Mouse (Mus musculus) neural tube, embryonic 13.5 days (tissue): ENCODE results near the gene Olfr707. TPM values are rescaled to one million over a fixed set of nuclear protein-coding genes. Genes with fewer than 3 reads are reported as not detected.
"Not testable (repeated sequence)": the region's sequence is repeated elsewhere in the genome, so short reads cannot be mapped to it uniquely, and the experiment has no call there.

Source experiments
- ATAC-seq: fragments of 200-750 bp; cut with Nextera tagmentation; 2 replicates; pipeline ENCODE4 v1.8.0; 2017; ENCODE audit warnings: low read depth, mild to moderate bottlenecking, moderate TSS enrichment, moderate library complexity
- H3K27ac ChIP-seq: fragments of 300-500 bp; sonication (generic); replicated peaks from 2 replicates; pipeline ENCODE4 v1.5.1; 2015; ENCODE audit warnings: moderate library complexity, mild to moderate bottlenecking, inconsistent platforms
- H3K27me3 ChIP-seq: fragments of 300-500 bp; sonication (generic); 2 replicates; pipeline ENCODE4 v1.6.1; 2015; ENCODE audit warnings: mild to moderate bottlenecking, inconsistent platforms
- H3K36me3 ChIP-seq: fragments of 300-500 bp; sonication (generic); 2 replicates; pipeline ENCODE4 v1.6.1; 2015; ENCODE audit warnings: mild to moderate bottlenecking, inconsistent platforms
- H3K4me1 ChIP-seq: fragments of 300-500 bp; sonication (generic); replicated peaks from 2 replicates; pipeline ENCODE4 v1.6.1; 2015; ENCODE audit warnings: inconsistent platforms
- H3K4me2 ChIP-seq: fragments of 300-500 bp; sonication (generic); 2 replicates; pipeline ENCODE4 v1.6.1; 2015; ENCODE audit warnings: inconsistent platforms, mild to moderate bottlenecking, moderate library complexity
- H3K4me3 ChIP-seq: fragments of 300-500 bp; sonication (generic); 2 replicates; pipeline ENCODE4 v1.5.1; 2015; ENCODE audit warnings: mild to moderate bottlenecking, inconsistent platforms
- H3K9ac ChIP-seq: fragments of 300-500 bp; sonication (generic); 2 replicates; pipeline ENCODE4 v1.6.1; 2015; ENCODE audit warnings: moderate library complexity, mild to moderate bottlenecking, inconsistent platforms
- H3K9me3 ChIP-seq: fragments of 300-500 bp; sonication (generic); 2 replicates; pipeline ENCODE4 v1.6.1; 2016; ENCODE audit warnings: inconsistent platforms
- WGBS: fragments of 180-500 bp; shearing (Covaris S2); methylation state at CpG from one replicate; pipeline ENCODE4 v1.1.7; 2015; 5-methylcytosine and 5-hydroxymethylcytosine counted together
- polyA plus RNA-seq: library from polyadenylated mRNA; unstranded; fragments of >200 nt; fragmentation: Nextera tagmentation; extraction: Ambion mirVana; gene quantifications from 2 replicates; pipeline ENCODE4 v1.2.1, GENCODE M21; 2015

The Olfr707 gene
- not detected in 2 replicates for polyA plus RNA-seq

- H3K9me3 ChIP-seq, H3K4me1 ChIP-seq, H3K27me3 ChIP-seq, ATAC-seq, H3K4me2 ChIP-seq, H3K9ac ChIP-seq, H3K27ac ChIP-seq, H3K36me3 ChIP-seq, H3K4me3 ChIP-seq: not testable (repeated sequence)
- 92% methylated on average over 3 of the region's 3 CpGs for WGBS
Measured at GRCm38 (mm10) chr7:106901141-106901540, at the start of gene Olfr707. Olfr707 (minus strand) TSS chr7:106901241.

- WGBS: 78% methylated on average over 3 of the region's 3 CpGs
- no peaks in the 10 kb centered on the region for H3K9me3 ChIP-seq
- H3K36me3 ChIP-seq: no peaks in the 10 kb centered on the region
- ATAC-seq: no peak
- no peaks in the 10 kb centered on the region for H3K4me1 ChIP-seq
- no peak within 1 kb of the TSS for H3K4me3 ChIP-seq
- no peak within 1 kb of the TSS for H3K27ac ChIP-seq
- no peak within 1 kb of the TSS for H3K9ac ChIP-seq
- H3K27me3 ChIP-seq: no peaks in the 10 kb centered on the region
- H3K4me2 ChIP-seq: no peak within 1 kb of the TSS
Measured at GRCm38 (mm10) chr7:106948212-106948611, 47.2 kb upstream of the Olfr707 start, which contains the start of gene Olfr710. Olfr710 (minus strand) TSS chr7:106948312.

- Histone ChIP-seq H3K36me3 (no peaks in the 10 kb centered on the region), H3K9ac (no peak within 1 kb of the TSS)
- no peak for ATAC-seq
Measured at GRCm38 (mm10) chr7:106932119-106932518, 31.1 kb upstream of the Olfr707 start, which contains the start of gene Olfr709-ps1. Olfr709-ps1 (minus strand) TSS chr7:106932219.

GRCm38 (mm10) chr7:106920961-106921360, 19.9 kb upstream of the Olfr707 start:
- not testable (repeated sequence) for H3K4me3 ChIP-seq

More at GRCm38 (mm10) chr7:106932119-106932518, 31.1 kb upstream of the Olfr707 start, which contains the start of gene Olfr709-ps1:
- Histone ChIP-seq H3K4me3 (no peak within 1 kb of the TSS), H3K4me1 (no peaks in the 10 kb centered on the region), H3K27ac (no peak within 1 kb of the TSS), H3K27me3 (no peaks in the 10 kb centered on the region), H3K9me3 (no peaks in the 10 kb centered on the region), H3K4me2 (no peak within 1 kb of the TSS)

GRCm38 (mm10) chr7:106907676-106908075, 6.6 kb upstream of the Olfr707 start, which contains the start of gene Olfr1532-ps1:
Olfr1532-ps1 (plus strand) TSS chr7:106908001.
- H3K27ac ChIP-seq: no peak within 1 kb of the TSS
- H3K4me2 ChIP-seq: no peak within 1 kb of the TSS
- no peaks in the 10 kb centered on the region for H3K9me3 ChIP-seq
- no peak for ATAC-seq
- H3K4me1 ChIP-seq: no peaks in the 10 kb centered on the region
- H3K9ac ChIP-seq: no peak within 1 kb of the TSS
- no peak within 1 kb of the TSS for H3K4me3 ChIP-seq
- 68% methylated on average over 2 of the region's 2 CpGs for WGBS
- no peaks in the 10 kb centered on the region for H3K36me3 ChIP-seq
- H3K27me3 ChIP-seq: no peaks in the 10 kb centered on the region

More at GRCm38 (mm10) chr7:106920961-106921360, 19.9 kb upstream of the Olfr707 start:
- not testable (repeated sequence) for H3K4me1 ChIP-seq, H3K27me3 ChIP-seq, H3K36me3 ChIP-seq, H3K9me3 ChIP-seq, ATAC-seq, H3K9ac ChIP-seq, H3K27ac ChIP-seq, H3K4me2 ChIP-seq
- WGBS: 89% methylated on average over 7 of the region's 7 CpGs

- Histone ChIP-seq H3K27ac (no peak within 1 kb of the TSS), H3K4me2 (no peak within 1 kb of the TSS), H3K9ac (no peak within 1 kb of the TSS), H3K9me3 (no peaks in the 10 kb centered on the region), H3K27me3 (no peaks in the 10 kb centered on the region), H3K4me1 (no peaks in the 10 kb centered on the region), H3K4me3 (no peak within 1 kb of the TSS), H3K36me3 (no peaks in the 10 kb centered on the region)
- 86% methylated on average over 2 of the region's 2 CpGs for WGBS
- ATAC-seq: no peak
Measured at GRCm38 (mm10) chr7:106888062-106888461, 13.0 kb downstream of the Olfr707 start, which contains the start of gene Olfr706. Olfr706 (minus strand) TSS chr7:106888162.

- no peaks in the 10 kb centered on the region for H3K27me3 ChIP-seq
- ATAC-seq: no peak
- no peak within 1 kb of the TSS for H3K9ac ChIP-seq
- H3K4me3 ChIP-seq: no peak within 1 kb of the TSS
- no peaks in the 10 kb centered on the region for H3K36me3 ChIP-seq
- no peaks in the 10 kb centered on the region for H3K4me1 ChIP-seq
- no peaks in the 10 kb centered on the region for H3K9me3 ChIP-seq
- H3K27ac ChIP-seq: no peak within 1 kb of the TSS
- H3K4me2 ChIP-seq: no peak within 1 kb of the TSS
- WGBS: 86% methylated on average over 3 of the region's 3 CpGs
Measured at GRCm38 (mm10) chr7:106876791-106877190, 24.2 kb downstream of the Olfr707 start, which contains the start of gene Olfr705. Olfr705 (minus strand) TSS chr7:106876891.

GRCm38 (mm10) chr7:106862885-106863284, 38.2 kb downstream of the Olfr707 start, which contains the start of gene Olfr704:
Olfr704 (plus strand) TSS chr7:106863185.
- H3K36me3 ChIP-seq: no peaks in the 10 kb centered on the region
- H3K4me2 ChIP-seq: no peak within 1 kb of the TSS
- H3K4me3 ChIP-seq: no peak within 1 kb of the TSS
- H3K27ac ChIP-seq: no peak within 1 kb of the TSS
- H3K27me3 ChIP-seq: no peaks in the 10 kb centered on the region
- H3K9ac ChIP-seq: no peak within 1 kb of the TSS
- no peak for ATAC-seq
- no peaks in the 10 kb centered on the region for H3K4me1 ChIP-seq
- no peaks in the 10 kb centered on the region for H3K9me3 ChIP-seq

- no peak for ATAC-seq
- H3K9ac ChIP-seq: no peak within 1 kb of the TSS
- no peaks in the 10 kb centered on the region for H3K4me1 ChIP-seq
- no peaks in the 10 kb centered on the region for H3K36me3 ChIP-seq
- H3K4me2 ChIP-seq: no peak within 1 kb of the TSS
- no peak within 1 kb of the TSS for H3K27ac ChIP-seq
- H3K27me3 ChIP-seq: no peaks in the 10 kb centered on the region
- no peaks in the 10 kb centered on the region for H3K9me3 ChIP-seq
- 67% methylated on average over 2 of the region's 2 CpGs for WGBS
- H3K4me3 ChIP-seq: no peak within 1 kb of the TSS
Measured at GRCm38 (mm10) chr7:106843060-106843459, 58.0 kb downstream of the Olfr707 start, which contains the start of gene Olfr703. Olfr703 (plus strand) TSS chr7:106843360.

Other genes starting within 250 kb of the Olfr707 start
- gene Olfr693, start 220.7 kb downstream of the Olfr707 start, polyA plus RNA-seq: not detected in 2 replicates
- gene Olfr694, start 209.4 kb downstream of the Olfr707 start, polyA plus RNA-seq: not detected in 2 replicates
- not detected in 2 replicates for gene Olfr695, start 184.8 kb downstream of the Olfr707 start, polyA plus RNA-seq
- gene Olfr697, start 158.8 kb downstream of the Olfr707 start, polyA plus RNA-seq: not detected in 2 replicates
- gene Olfr698, start 145.8 kb downstream of the Olfr707 start, polyA plus RNA-seq: not detected in 2 replicates
- gene Olfr699, start 108.0 kb downstream of the Olfr707 start, polyA plus RNA-seq: not detected in 2 replicates
- not detected in 2 replicates for gene Olfr700, start 92.4 kb downstream of the Olfr707 start, polyA plus RNA-seq
- gene Olfr701, start 87.1 kb downstream of the Olfr707 start, polyA plus RNA-seq: not detected in 2 replicates
- gene Olfr702, start 67.3 kb downstream of the Olfr707 start, polyA plus RNA-seq: not detected in 2 replicates
- not detected in 2 replicates for gene Olfr703, start 57.9 kb downstream of the Olfr707 start, polyA plus RNA-seq
- not detected in 2 replicates for gene Olfr704, start 38.1 kb downstream of the Olfr707 start, polyA plus RNA-seq
- gene Olfr705, start 24.4 kb downstream of the Olfr707 start, polyA plus RNA-seq: not detected in 2 replicates
- gene Olfr706, start 13.1 kb downstream of the Olfr707 start, polyA plus RNA-seq: not detected in 2 replicates
- not detected in 2 replicates for gene Olfr1532-ps1, start 6.8 kb upstream of the Olfr707 start, polyA plus RNA-seq
- not detected in 2 replicates for gene Olfr709-ps1, start 31.0 kb upstream of the Olfr707 start, polyA plus RNA-seq
- gene Olfr710, start 47.1 kb upstream of the Olfr707 start, polyA plus RNA-seq: not detected in 2 replicates
- gene Olfr6, start 62.7 kb upstream of the Olfr707 start, polyA plus RNA-seq: not detected in 2 replicates
- not detected in 2 replicates for gene Olfr711, start 74.2 kb upstream of the Olfr707 start, polyA plus RNA-seq
- gene Olfr2, start 104.8 kb upstream of the Olfr707 start, polyA plus RNA-seq: not detected in 2 replicates
- not detected in 2 replicates for gene Olfr713, start 129.9 kb upstream of the Olfr707 start, polyA plus RNA-seq
- not detected in 2 replicates for gene Olfr714, start 169.7 kb upstream of the Olfr707 start, polyA plus RNA-seq
- gene Olfr17, start 192.0 kb upstream of the Olfr707 start, polyA plus RNA-seq: not detected in 2 replicates
- gene Olfr715b, start 209.1 kb upstream of the Olfr707 start, polyA plus RNA-seq: not detected in 2 replicates
- gene Olfr715, start 229.8 kb upstream of the Olfr707 start, polyA plus RNA-seq: not detected in 2 replicates
- gene Olfr716, start 237.1 kb upstream of the Olfr707 start, polyA plus RNA-seq: not detected in 2 replicates